Mouse (Mus musculus): Measurements from ENCODE around the gene Kcnmb1. TPM values are rescaled to one million over a fixed set of nuclear protein-coding genes. Genes with fewer than 3 reads are reported as not detected.

Gene Kcnmb1
- total RNA-seq (2023) = not detected in 2 replicates

DNA sequence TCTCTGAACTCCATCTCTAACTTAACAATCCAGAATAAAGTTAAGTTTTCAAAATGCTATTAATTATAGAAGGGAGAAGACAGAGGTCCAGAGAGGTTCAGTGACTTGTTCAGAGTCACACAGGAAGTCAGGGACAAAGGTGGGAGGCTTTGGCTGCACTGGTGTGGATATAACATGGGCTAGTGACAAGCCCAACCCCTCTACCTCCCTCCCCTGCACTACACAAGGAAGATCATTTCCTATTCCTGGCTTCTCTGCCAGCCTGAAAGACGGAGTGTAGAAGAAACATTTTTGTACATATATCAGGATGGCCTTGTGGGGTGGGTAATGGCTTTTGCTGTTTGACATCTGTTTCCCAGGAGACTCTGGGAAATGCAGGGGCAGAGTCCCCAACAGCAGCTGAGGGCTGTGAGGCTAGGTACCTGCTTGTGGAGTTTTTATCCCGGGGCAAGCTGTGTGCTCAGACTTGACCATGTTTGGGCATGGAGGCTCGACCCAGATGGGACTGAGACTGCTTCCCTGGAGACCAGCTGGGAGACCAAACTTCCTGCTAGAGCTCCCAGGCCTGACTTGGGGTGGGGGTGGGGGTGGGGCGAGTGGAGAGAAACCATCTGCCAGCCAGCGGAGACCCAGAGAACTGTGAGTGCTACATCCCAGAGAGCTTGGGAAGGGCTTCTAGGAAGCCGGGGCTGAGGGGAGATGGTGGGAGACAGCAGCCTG lies at the start of gene Kcnmb1:
Kcnmb1 (plus strand) TSS at position 326 of the 720 bp plus-strand sequence.

DNA sequence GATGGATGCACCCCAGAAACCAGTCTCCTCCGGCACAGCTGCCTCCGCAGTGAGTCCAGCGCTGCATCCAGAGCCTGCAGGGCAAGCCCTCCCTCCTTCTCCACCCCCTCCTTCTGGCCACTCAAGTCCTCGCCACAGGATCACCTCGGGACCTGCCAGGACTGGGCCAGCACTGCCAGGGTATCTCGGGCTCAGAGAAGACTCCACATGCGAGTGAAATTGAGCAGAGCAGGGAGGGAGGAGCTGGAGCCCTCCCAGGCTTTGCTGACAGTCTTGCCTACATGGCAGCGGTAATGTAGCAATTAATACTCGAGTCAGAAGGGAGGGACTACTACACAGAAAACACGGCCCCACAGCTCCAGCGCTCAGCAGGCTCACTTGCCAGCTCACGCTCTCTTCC lies 30.1 kb downstream of the Kcnmb1 start, which contains the start of gene Kcnip1:
Kcnip1 (minus strand) TSS at position 215 of the 400 bp plus-strand sequence.

Other genes with a start within 250 kb of the Kcnmb1 start
- gene Kcnip1, start 30.1 kb downstream of the Kcnmb1 start, total RNA-seq (2023) = not detected in 2 replicates
- 161 and 165 TPM in 2 replicates for gene Lcp2, start 83.9 kb downstream of the Kcnmb1 start, total RNA-seq (2023)
- gene 4930469K13Rik, start 135.5 kb downstream of the Kcnmb1 start, total RNA-seq (2023) = not detected in 2 replicates
- not detected in 2 replicates for gene Foxi1, start 245.1 kb downstream of the Kcnmb1 start, total RNA-seq (2023)

Data from neutrophil, adult 65 days (primary cell).